Mouse (Mus musculus): ENCODE results near the gene Gmpr. TPM values are rescaled to one million over a fixed set of nuclear protein-coding genes. Genes with fewer than 3 reads are reported as not detected.

Gmpr gene
- polyA plus RNA-seq, 1 experiment from 2014 or later: 39.5 TPM

- peaks cover 20% of the 10 kb centered on the region for H3K4me1 ChIP-seq (replicated peaks; ENCODE audit: control insufficient read depth, insufficient read depth, low read length)
- H3K4me3 ChIP-seq (replicated peaks; ENCODE audit: low read length): no peak overlapping the region
- H3K36me3 ChIP-seq (replicated peaks; ENCODE audit: control insufficient read depth, insufficient read depth): no peaks in the 10 kb centered on the region
- no peaks in the 10 kb centered on the region for H3K9me3 ChIP-seq (ENCODE audit: control insufficient read depth, low read length)
- peak overlapping the region; percentile 48; the same call in 1 of the 2 replicates for H3K27ac ChIP-seq
- ATAC-seq (ENCODE audit: low FRiP score) (no peak), DNase-seq (ENCODE audit: low spot score) (no peak)
- no peak overlapping the region for H3K9ac ChIP-seq
- no peak overlapping the region for H3K4me2 ChIP-seq (replicated peaks)
- H3K27me3 ChIP-seq (ENCODE audit: control insufficient read depth, insufficient read depth, low read length): no peaks in the 10 kb centered on the region
- 36% methylated on average over 2 of the region's 2 CpGs for WGBS
Observed at GRCm38 (mm10) chr13:45599831-45600230, 92.6 kb downstream of the Gmpr start.

DNA sequence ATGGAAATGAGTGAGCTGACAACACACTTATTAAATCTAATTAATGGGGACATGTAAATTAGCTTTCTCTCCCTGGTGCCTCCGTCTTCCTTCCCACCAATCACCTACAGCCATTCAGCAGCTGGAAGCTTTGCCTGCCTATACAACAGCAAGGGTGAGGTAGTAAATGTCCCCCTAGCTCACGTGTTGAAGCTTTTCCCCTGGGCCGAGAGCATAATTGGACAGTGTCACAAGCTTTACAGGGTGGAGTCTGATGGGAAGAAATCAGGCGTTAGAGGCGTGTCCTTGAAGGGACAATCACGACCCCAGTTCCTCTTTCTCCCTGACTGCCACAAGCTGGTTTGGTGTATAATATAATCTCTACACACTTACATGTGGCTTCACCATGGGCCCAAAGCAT lies 93.2 kb downstream of the Gmpr start:
- Histone ChIP-seq H3K27ac (peak overlapping the region; percentile 62), H3K27me3 (ENCODE audit: control insufficient read depth, insufficient read depth, low read length) (no peaks in the 10 kb centered on the region), H3K9me3 (ENCODE audit: control insufficient read depth, low read length) (no peaks in the 10 kb centered on the region), H3K4me3 (replicated peaks; ENCODE audit: low read length) (no peak overlapping the region), H3K9ac (no peak overlapping the region), H3K4me1 (replicated peaks; ENCODE audit: control insufficient read depth, insufficient read depth, low read length) (peaks cover 14% of the 10 kb centered on the region), H3K4me2 (replicated peaks) (no peak overlapping the region), H3K36me3 (replicated peaks; ENCODE audit: control insufficient read depth, insufficient read depth) (no peaks in the 10 kb centered on the region)
- no peak for DNase-seq (ENCODE audit: low spot score)
- ATAC-seq (ENCODE audit: low FRiP score): peak; percentile 75; the same call in 1 of the 2 replicates
- WGBS: 28% methylated on average over 6 of the region's 6 CpGs

Other genes with a start within 250 kb of the Gmpr start
- gene Mylip, start 117.7 kb upstream of the Gmpr start, polyA plus RNA-seq (2014; fragmentation: Nextera tagmentation; extraction: Ambion mirVana): 4.8 and 5.2 TPM in 2 replicates

All from hindbrain, embryonic 14.5 days (tissue).